Mouse (Mus musculus) liver, postnatal 0 days (tissue): ENCODE results near the gene Znrf2.

ENCODE experiments used
- CTCF ChIP-seq: sonication (generic); IDR thresholded peaks from 2 replicates; pipeline ENCODE4 v1.5.1; 2016; ENCODE audit warnings: antibody characterized with exemption, low read depth
- EP300 ChIP-seq: IDR thresholded peaks from 2 replicates; pipeline ENCODE4 v1.6.1; 2016; ENCODE audit warnings: antibody characterized with exemption, low read depth, mild to moderate bottlenecking

- TF ChIP-seq CTCF: no peak
- peak; percentile 18; the same call in 1 of the 2 replicates for TF ChIP-seq EP300
These were observed 35.1 kb downstream of the Znrf2 start for GRCm38 (mm10) chr6:54851778-54852177.
